Mouse (Mus musculus): ENCODE data around the gene Plscr3. TPM values are rescaled to one million over a fixed set of nuclear protein-coding genes. Genes with fewer than 3 reads are reported as not detected.

Gene Plscr3
- total and polyA plus RNA-seq, 3 experiments: 4.6 to 26.0 TPM; not detected in 1

DNA sequence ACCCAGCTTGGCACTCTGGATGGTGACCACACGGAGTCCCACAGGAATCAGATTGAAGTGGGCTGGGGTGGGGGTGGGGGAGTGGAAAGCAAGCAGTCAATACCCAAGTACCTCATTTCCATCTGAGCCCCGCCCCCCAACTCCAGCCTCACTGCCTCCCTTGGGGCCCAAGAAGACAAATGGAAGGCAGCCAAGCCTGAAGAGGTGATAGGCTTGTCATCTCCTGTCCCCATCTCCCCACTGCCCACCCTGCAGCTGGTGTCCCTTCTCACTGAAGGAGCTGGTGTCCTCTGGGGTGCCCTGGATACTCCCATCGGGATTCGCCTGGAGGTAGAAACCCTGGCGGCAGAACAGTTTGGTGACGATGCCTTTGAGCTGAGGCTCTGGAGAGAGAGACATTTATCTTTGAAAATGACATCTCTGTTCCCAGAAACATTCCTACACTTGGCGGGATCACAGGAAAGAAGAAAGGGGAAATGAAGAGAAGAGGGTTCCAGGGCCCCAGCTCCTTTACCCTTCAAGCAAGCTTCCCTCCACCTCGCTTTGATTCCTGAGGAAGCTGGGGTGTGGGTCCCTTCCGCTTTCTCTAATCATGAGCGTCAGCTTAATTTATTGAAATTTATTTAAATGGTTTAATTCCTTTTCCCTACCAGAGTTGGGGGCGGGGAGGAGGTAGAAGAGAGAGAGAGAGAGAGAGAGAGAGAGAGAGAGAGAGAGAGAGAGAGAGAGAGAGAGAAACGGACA lies 46.6 kb upstream of the Plscr3 start:
- H3K79me2 ChIP-seq (ENCODE audit: control insufficient read depth, insufficient read depth, low read length, poor library complexity): peaks cover 8% of the 10 kb centered on the region; the same call in 1 of the 2 replicates
- peak overlapping the region; percentile 74 for H3K27ac ChIP-seq (ENCODE audit: control insufficient read depth, low read depth, low read length)
- no peaks in the 10 kb centered on the region for H3K9me3 ChIP-seq (replicated peaks; ENCODE audit: insufficient read depth, low read length)
- DNase-seq (ENCODE audit: low read depth, low spot score): peak; percentile 92
- H3K4me3 ChIP-seq (ENCODE audit: control insufficient read depth in 1 of 2, insufficient read depth in 1 of 2, low read depth in 2 of 2, low read length in 2 of 2): peak overlapping the region; percentile 58 to 89
- peaks cover 8 to 20% of the 10 kb centered on the region in 2 experiments for H3K4me1 ChIP-seq (ENCODE audit: control insufficient read depth in 1 of 2, insufficient read depth in 2 of 2, low read length in 2 of 2)
- peaks cover 0 to 11% of the 10 kb centered on the region in 2 experiments; a peak in 2 of 4 replicates for H3K36me3 ChIP-seq (ENCODE audit: control insufficient read depth in 1 of 2, insufficient read depth in 2 of 2, low read length in 2 of 2)
- H3K9ac ChIP-seq (ENCODE audit: control insufficient read depth, low read depth, low read length, poor library complexity, severe bottlenecking): peak overlapping the region; percentile 77
- no peaks in the 10 kb centered on the region for H3K27me3 ChIP-seq (ENCODE audit: control insufficient read depth in 1 of 2, insufficient read depth in 2 of 2, low read length in 2 of 2)
- no peak for TF ChIP-seq ZKSCAN1 (IDR thresholded peaks at IDR 0.05; ENCODE audit: low read depth, low read length)
- no peak for TF ChIP-seq GABPA (IDR thresholded peaks at IDR 0.05; ENCODE audit: low read depth, low read length)
- TF ChIP-seq NELFE (IDR thresholded peaks at IDR 0.05; ENCODE audit: low read depth, low read length): no peak; the same call in none of the 2 replicates
- no peak for TF ChIP-seq RCOR1 (IDR thresholded peaks at IDR 0.05; ENCODE audit: low read depth, low read length)
- TF ChIP-seq ETS1 (IDR thresholded peaks at IDR 0.05; ENCODE audit: low read depth, low read length): peak; percentile 57; the same call in 1 of the 2 replicates
- TF ChIP-seq NRF1 (IDR thresholded peaks at IDR 0.05; ENCODE audit: insufficient read depth, low read depth, low read length, poor library complexity, severe bottlenecking): no peak
- TF ChIP-seq MXI1 (IDR thresholded peaks at IDR 0.05; ENCODE audit: low read depth, low read length): 0 out of 2 replicates have a peak, but pooled peaks have one; percentile 50
- 0 out of 2 replicates have a peak, but pooled peaks have one; percentile 24 for TF ChIP-seq TBP (IDR thresholded peaks at IDR 0.05; ENCODE audit: low read depth, low read length)
- no peak for TF ChIP-seq RAD21 (IDR thresholded peaks at IDR 0.05; ENCODE audit: low read depth, low read length)
- TF ChIP-seq POLR2A (IDR thresholded peaks at IDR 0.05; ENCODE audit: control insufficient read depth in 1 of 2, insufficient read depth in 1 of 2, low read depth in 1 of 2, low read length in 2 of 2, poor library complexity in 1 of 2): no peak
- no peak; the same call in 1 of the 2 replicates for TF ChIP-seq BHLHE40 (IDR thresholded peaks at IDR 0.05; ENCODE audit: borderline replicate concordance, low read depth, low read length)
- no peak for TF ChIP-seq USF2 (IDR thresholded peaks at IDR 0.05; ENCODE audit: borderline replicate concordance in 1 of 2, insufficient read depth in 1 of 2, low read depth in 1 of 2, low read length in 2 of 2)
- no peak for TF ChIP-seq MEF2A (IDR thresholded peaks at IDR 0.05; ENCODE audit: extremely low read depth, insufficient replicate concordance, low read depth, low read length, poor library complexity, severe bottlenecking)
- TF ChIP-seq SMC3 (IDR thresholded peaks at IDR 0.05; ENCODE audit: low read depth, low read length): no peak
- no peak for TF ChIP-seq MYC (IDR thresholded peaks at IDR 0.05; ENCODE audit: low read depth, low read length)
- TF ChIP-seq POLR2AphosphoS2 (IDR thresholded peaks at IDR 0.05; ENCODE audit: low read length): no peak
- TF ChIP-seq CTCF (IDR thresholded peaks at IDR 0.05 in 2 of 3, conservative IDR thresholded peaks at IDR 0.05 in 1 of 3; ENCODE audit: control insufficient read depth in 1 of 3, insufficient read depth in 1 of 3, low read depth in 2 of 3, low read length in 3 of 3, poor library complexity in 1 of 3, severe bottlenecking in 1 of 3): no peak
- TF ChIP-seq ZC3H11A (IDR thresholded peaks at IDR 0.05; ENCODE audit: low read depth, low read length): no peak
- no peak for TF ChIP-seq MAFK (IDR thresholded peaks at IDR 0.05; ENCODE audit: borderline replicate concordance, low read depth, low read length)
- no peak for TF ChIP-seq UBTF (IDR thresholded peaks at IDR 0.05; ENCODE audit: borderline replicate concordance, insufficient read depth, low read depth, low read length)
- no peak; the same call in 1 of the 2 replicates for TF ChIP-seq HCFC1 (IDR thresholded peaks at IDR 0.05; ENCODE audit: low read depth, low read length)
- peak; percentile 61; the same call in 1 of the 2 replicates for TF ChIP-seq MAZ (IDR thresholded peaks at IDR 0.05; ENCODE audit: low read depth, low read length)
- no peak for TF ChIP-seq TAL1 (IDR thresholded peaks at IDR 0.05; ENCODE audit: low read length)
- peak; percentile 15; the same call in 1 of the 2 replicates for TF ChIP-seq SIN3A (IDR thresholded peaks at IDR 0.05; ENCODE audit: low read length)
- no peak for TF ChIP-seq MAX (IDR thresholded peaks at IDR 0.05; ENCODE audit: low read length)
- peak; percentile 66 for TF ChIP-seq ELF1 (IDR thresholded peaks at IDR 0.05; ENCODE audit: low read depth, low read length)
- TF ChIP-seq CHD1 (IDR thresholded peaks at IDR 0.05; ENCODE audit: low read depth, low read length): no peak
- TF ChIP-seq ZMIZ1 (IDR thresholded peaks at IDR 0.05; ENCODE audit: low read depth, low read length): no peak
- peak; percentile 51 for TF ChIP-seq CHD2 (IDR thresholded peaks at IDR 0.05; ENCODE audit: low read length)
- no peak for TF ChIP-seq POLR2AphosphoS5 (IDR thresholded peaks at IDR 0.05; ENCODE audit: borderline replicate concordance, low read depth, low read length)
- TF ChIP-seq TCF12 (IDR thresholded peaks at IDR 0.05; ENCODE audit: low read depth, low read length): peak; percentile 62
- no peak; the same call in 1 of the 2 replicates for TF ChIP-seq GATA1 (IDR thresholded peaks at IDR 0.05; ENCODE audit: low read depth, low read length)
- TF ChIP-seq EP300 (IDR thresholded peaks at IDR 0.05; ENCODE audit: low read depth in 1 of 2, low read length in 2 of 2): peak; percentile 44; a peak in 3 of 4 replicates
- TF ChIP-seq JUND (IDR thresholded peaks at IDR 0.05; ENCODE audit: low read depth, low read length): 0 out of 2 replicates have a peak, but pooled peaks have one; percentile 83
- no peak for TF ChIP-seq ZNF384 (IDR thresholded peaks at IDR 0.05; ENCODE audit: low read depth, low read length)

Measured in MEL (cell line).